Mouse (Mus musculus) G1E (cell line): ENCODE measurements around the gene Abhd17a.

ENCODE experiments used
- CTCF ChIP-seq: IDR thresholded peaks from 2 replicates; pipeline ENCODE4 v1.5.1; 2012; ENCODE audit warnings: low read depth, low read length, inconsistent platforms, mixed read lengths
- GATA1 ChIP-seq: IDR thresholded peaks from 2 replicates; pipeline ENCODE4 v1.6.1; 2012; ENCODE audit warnings: borderline replicate concordance, low read length, inconsistent platforms, mixed read lengths
- POLR2AphosphoS5 ChIP-seq: IDR thresholded peaks from 2 replicates; pipeline ENCODE4 v1.6.1; 2012; ENCODE audit warnings: low read depth, low read length, inconsistent platforms; ENCODE audit not compliant: insufficient replicate concordance
- TAL1 ChIP-seq: conservative IDR thresholded peaks from 2 replicates; pipeline ENCODE4 v1.6.1; 2012; ENCODE audit warnings: low read depth, low read length, inconsistent platforms, mixed read lengths

DNA sequence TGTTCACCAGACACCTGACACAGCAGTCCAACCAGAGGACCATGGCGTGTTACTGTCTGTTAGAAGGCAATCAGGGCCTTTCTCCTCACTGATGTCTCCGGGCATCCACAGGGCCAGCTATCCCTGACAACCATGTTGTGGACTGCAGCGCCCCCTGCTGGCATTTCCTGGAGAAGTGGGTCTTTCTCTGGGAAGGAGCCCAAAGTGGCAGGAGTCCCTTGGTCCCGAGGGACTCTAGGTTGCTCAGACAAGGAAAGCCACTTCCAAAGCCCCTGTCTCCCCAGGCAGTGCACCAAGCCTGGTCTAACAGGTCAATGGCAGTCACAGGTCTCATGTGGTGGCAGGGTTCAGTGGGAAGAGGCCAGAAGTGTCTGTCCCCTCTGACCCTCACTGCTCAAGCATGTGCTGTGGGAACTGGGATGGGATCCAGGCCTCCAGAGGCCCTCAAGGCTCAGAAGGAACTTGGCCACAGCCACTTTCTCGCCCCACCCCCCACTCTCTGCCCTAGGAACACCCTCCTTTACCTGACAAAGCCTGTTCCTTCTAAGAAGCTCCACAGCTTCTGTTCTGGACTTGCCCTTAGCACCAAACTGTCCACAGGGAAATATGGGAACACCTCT is 32.7 kb downstream of the Abhd17a start:
- peak; percentile 60; the same call in 1 of the 2 replicates for TF ChIP-seq CTCF
- TF ChIP-seq GATA1 = no peak
- TF ChIP-seq POLR2AphosphoS5 = no peak
- no peak for TF ChIP-seq TAL1
